Mouse (Mus musculus) bone marrow macrophage, adult 2 months (primary cell): ENCODE results near the gene Spata31d1a. TPM values are rescaled to one million over a fixed set of nuclear protein-coding genes. Genes with fewer than 3 reads are reported as not detected.
"Not testable (repeated sequence)": the region's sequence is repeated elsewhere in the genome, so short reads cannot be mapped to it uniquely, and the experiment has no call there.

Experiments
- H3K27ac ChIP-seq: 2 replicates; pipeline ENCODE4 v1.5.1; 2012; ENCODE audit warnings: low read depth, low read length; ENCODE audit not compliant: insufficient read depth
- H3K4me1 ChIP-seq: 2 replicates; pipeline ENCODE4 v1.6.1; 2012; ENCODE audit warnings: low read length; ENCODE audit not compliant: control insufficient read depth, insufficient read depth
- H3K4me3 ChIP-seq: 2 replicates; pipeline ENCODE4 v1.5.1; 2012; ENCODE audit warnings: mild to moderate bottlenecking, low read length, moderate library complexity; ENCODE audit not compliant: insufficient read depth
- CTCF ChIP-seq: IDR thresholded peaks from 2 replicates; pipeline ENCODE4 v1.5.1; 2012; ENCODE audit warnings: low read depth, mild to moderate bottlenecking, low read length, moderate library complexity
- POLR2A ChIP-seq: IDR thresholded peaks from 2 replicates; pipeline ENCODE4 v1.6.1; 2012; ENCODE audit warnings: mild to moderate bottlenecking, low read depth, low read length, borderline replicate concordance
- polyA plus RNA-seq: library from polyadenylated mRNA; stranded (reverse); fragments of >200 nt; gene quantifications from 2 replicates; pipeline ENCODE4 v1.2.4, GENCODE M21; 2012; ENCODE audit not compliant: missing spikeins, insufficient read depth, insufficient read length

Spata31d1a gene
- polyA plus RNA-seq = not detected in 2 replicates

DNA sequence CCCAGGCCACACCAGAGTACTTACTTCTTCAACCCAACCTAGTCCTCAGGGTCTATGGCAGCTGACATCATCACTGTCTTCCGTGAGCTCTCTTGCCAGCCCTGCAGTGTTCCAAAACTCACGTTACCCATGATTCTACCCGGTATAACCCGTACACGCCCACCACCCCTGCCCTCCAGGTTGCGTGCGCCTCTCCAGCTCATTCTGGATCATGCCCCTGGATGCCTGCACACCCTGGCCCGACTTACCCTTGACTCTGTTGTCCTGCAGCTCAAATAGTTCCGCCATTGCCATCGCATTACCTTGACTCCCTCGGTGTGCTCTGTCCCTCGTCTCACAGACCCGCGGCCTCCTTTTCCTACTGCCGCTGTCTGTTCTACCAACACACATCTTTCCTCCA is at the start of gene Spata31d1a:
Gene Spata31d1a, minus strand, starts transcription at position 101 of the 400 bp plus-strand sequence.
- H3K4me3 ChIP-seq = no peak within 1 kb of the TSS
- 0 out of 2 replicates have a peak, but pooled peaks cover under 1% of the 10 kb centered on the region for H3K4me1 ChIP-seq
- no peak for TF ChIP-seq CTCF
- TF ChIP-seq POLR2A = no peak
- no peak within 1 kb of the TSS for H3K27ac ChIP-seq

DNA sequence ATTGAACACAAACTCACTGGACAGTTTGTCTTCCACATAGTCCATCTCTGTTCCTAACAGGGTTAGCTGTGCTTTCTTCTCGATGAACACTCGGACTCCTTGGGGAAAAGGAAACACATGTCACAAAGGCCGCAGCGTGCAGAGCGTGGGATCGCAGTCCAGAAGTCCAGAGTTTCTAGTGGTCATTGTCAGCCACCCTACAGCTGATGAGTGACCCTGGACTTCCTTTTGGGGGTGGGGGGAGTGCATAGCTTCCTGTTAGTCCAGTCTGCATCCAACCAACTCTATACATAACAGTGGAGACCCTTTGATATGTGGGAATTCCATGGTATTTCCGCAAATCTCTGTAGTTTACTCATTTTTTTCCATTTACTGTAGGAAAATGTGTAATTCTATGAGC is 46.8 kb upstream of the Spata31d1a start:
- peaks cover 18% of the 10 kb centered on the region for H3K4me1 ChIP-seq
- TF ChIP-seq CTCF (no peak), POLR2A (no peak)
- no peak overlapping the region for H3K27ac ChIP-seq
- H3K4me3 ChIP-seq = no peak overlapping the region

DNA sequence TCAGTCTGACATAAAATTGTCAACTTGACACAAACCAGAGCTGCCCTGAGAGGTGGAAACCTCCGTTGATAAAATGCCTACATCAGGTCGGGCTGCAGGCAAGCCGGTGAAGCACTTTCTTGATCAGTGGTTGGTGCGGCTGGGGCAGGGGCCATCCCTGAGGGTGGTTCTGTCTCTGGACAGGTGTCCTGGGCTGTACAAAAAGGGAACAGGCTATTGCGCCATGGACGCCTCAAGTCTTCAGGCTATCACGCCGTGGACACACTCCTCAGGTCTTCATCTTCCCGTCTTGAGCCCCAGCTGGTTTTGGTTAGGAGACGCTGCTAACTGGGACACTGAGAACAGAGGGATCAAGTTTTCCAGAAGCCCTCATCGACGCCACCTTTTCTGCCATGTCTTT is 40.2 kb upstream of the Spata31d1a start:
- H3K27ac ChIP-seq = no peak overlapping the region
- no peak for TF ChIP-seq CTCF
- no peak for TF ChIP-seq POLR2A
- no peaks in the 10 kb centered on the region for H3K4me1 ChIP-seq
- H3K4me3 ChIP-seq = no peak overlapping the region

DNA sequence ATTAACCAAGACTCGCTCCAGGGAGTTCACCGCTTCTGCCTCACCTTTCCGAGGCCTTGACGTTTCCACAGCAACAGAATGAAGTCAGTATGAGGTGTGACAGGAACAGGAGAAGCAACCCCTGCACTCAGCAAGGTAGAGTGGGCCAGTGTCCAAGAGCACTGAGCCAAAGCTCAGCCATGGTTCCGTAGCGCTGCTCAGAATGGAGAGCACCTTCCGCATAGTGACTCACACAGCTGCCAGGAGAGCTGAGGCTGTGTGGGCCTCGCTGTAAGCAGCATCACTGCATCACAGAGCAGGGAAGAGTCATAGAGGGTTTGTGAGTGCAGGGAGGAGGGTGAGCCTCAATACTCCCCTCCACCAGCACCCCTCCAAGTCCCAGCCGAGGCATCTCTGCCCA is 36.6 kb upstream of the Spata31d1a start, which contains the start of gene 1700014D04Rik:
Gene 1700014D04Rik, minus strand, starts transcription at position 42 of the 400 bp plus-strand sequence.
- no peak for TF ChIP-seq POLR2A
- no peak for TF ChIP-seq CTCF
- Histone ChIP-seq H3K27ac (no peak within 1 kb of the TSS), H3K4me3 (no peak within 1 kb of the TSS), H3K4me1 (no peaks in the 10 kb centered on the region)

DNA sequence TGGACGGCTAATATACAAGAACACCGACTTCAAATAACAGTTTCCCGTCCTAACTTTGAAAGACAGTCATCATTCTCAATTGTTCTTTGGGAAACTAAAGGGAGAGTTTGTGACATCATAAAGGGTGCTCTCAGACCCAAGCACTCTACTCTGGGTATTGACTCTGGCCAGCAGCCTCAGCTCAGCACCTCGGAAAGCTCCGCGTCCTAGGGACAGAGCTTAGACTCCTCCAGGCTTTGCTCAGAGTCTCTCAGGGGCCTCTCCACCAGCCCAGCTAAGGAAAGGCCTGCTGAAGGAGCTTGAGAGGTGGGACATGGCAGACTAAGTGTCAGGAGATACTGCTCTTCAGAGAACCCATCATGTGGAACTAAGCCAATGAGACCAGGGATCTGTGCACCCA is 36.0 kb upstream of the Spata31d1a start:
- no peak for TF ChIP-seq POLR2A
- no peak for TF ChIP-seq CTCF
- no peak overlapping the region for H3K4me3 ChIP-seq
- H3K27ac ChIP-seq = no peak overlapping the region
- H3K4me1 ChIP-seq = peaks cover 2% of the 10 kb centered on the region

DNA sequence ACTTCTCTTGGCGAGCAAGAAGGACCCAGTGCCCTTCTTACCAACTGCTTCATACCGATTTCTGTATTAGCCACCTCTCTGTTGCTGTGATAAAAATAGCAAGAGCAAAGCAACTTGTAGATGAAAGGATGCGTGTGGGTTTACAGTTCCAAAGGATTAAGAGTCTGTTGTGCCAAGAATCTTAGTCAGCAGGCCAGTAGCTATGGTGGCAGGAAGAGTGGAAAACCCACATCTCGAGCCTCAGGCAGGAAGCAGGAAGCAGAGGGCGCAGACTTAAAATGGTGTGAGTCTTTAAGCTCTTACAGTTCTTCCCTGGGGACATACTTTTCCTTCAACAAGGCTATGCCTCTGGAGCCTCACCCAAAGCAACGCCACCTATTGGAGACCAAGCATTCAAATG is 35.3 kb upstream of the Spata31d1a start:
- no peak overlapping the region for H3K27ac ChIP-seq
- TF ChIP-seq POLR2A (no peak), CTCF (no peak)
- peaks cover 2% of the 10 kb centered on the region for H3K4me1 ChIP-seq
- no peak overlapping the region for H3K4me3 ChIP-seq

DNA sequence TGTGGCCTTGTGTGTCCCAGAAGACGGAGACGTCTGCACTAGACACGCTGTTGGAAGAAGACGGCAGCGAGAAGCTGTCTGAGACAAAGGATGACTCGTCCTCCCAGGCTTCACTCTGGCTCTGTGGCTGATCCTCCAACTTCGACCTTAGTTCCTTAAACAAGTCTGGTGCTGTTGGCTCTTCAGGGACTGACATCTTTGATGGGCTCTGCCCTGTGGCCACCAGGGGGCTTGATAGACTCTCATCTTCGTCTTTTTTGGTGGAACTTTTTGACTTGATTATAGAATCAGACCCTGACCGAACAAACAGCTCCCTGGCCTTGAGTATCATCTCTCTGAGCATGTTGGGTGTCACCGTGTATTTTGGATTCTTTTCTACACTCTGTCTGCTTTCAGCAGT is 31.6 kb upstream of the Spata31d1a start:
- TF ChIP-seq CTCF (no peak), POLR2A (no peak)
- H3K4me1 ChIP-seq = peaks cover 2% of the 10 kb centered on the region
- H3K4me3 ChIP-seq = no peak overlapping the region
- H3K27ac ChIP-seq = no peak overlapping the region

DNA sequence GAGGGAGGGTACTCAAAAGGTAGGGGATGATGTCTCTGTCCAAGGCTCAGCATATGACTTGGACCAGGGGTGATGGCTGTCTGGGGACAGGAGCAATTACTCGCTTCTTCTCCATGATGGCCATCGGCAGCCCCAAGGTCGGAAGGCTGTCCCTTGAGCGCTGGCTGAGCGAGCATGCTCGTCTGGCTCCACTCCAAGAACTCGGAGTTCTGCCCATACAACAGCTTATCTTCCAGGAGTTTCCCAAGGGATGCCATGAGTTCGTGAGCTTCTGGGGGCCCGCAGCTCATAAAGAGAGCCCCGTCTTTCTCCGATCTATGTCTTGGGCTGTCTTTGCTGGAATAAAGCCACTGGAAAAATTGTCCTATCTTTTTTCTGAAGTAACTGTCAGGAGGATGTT is 31.0 kb upstream of the Spata31d1a start:
- Histone ChIP-seq H3K27ac (no peak overlapping the region), H3K4me3 (no peak overlapping the region), H3K4me1 (peaks cover 2% of the 10 kb centered on the region)
- no peak for TF ChIP-seq CTCF
- no peak for TF ChIP-seq POLR2A

DNA sequence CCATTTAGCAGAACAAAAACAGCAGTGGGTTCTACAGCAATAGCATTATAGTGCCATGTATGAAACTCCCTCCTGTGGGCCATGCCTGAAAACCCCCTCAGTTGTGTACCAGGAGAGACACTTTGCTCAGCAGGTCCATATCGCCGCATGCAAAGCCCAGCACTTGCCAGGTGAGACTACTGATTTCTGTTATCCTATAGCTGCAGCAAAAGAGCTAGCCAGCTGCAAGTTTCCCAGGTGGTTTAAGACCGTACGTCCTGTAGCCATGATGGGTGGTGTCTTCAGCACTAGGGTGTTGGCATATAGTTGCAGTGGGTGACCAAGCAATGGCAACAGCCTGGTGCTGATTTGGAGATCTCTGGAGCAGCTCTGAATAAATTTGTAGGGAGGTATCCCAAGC is 29.3 kb upstream of the Spata31d1a start:
- peaks cover 6% of the 10 kb centered on the region for H3K4me1 ChIP-seq
- H3K27ac ChIP-seq = no peak overlapping the region
- TF ChIP-seq CTCF (no peak), POLR2A (no peak)
- no peak overlapping the region for H3K4me3 ChIP-seq

DNA sequence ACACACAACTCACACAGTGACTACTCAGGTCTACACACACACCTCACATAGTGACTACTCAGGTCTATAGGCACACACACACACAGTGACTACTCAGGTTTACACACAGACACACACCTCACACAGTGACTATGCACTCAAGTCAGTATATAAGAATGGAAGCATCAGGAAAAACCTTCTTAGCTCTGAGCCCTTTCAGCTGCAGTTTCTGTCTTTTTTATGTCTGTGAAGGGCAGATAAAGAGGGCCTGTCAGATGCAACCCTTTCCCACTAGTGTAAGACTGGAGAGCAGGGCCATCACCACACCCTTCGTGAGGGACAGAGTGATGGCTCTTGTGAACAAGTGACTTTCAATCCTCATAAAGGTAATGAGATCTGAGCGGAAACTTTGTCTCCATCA is 28.3 kb upstream of the Spata31d1a start:
- TF ChIP-seq POLR2A = no peak
- TF ChIP-seq CTCF = no peak
- no peak overlapping the region for H3K4me3 ChIP-seq

DNA sequence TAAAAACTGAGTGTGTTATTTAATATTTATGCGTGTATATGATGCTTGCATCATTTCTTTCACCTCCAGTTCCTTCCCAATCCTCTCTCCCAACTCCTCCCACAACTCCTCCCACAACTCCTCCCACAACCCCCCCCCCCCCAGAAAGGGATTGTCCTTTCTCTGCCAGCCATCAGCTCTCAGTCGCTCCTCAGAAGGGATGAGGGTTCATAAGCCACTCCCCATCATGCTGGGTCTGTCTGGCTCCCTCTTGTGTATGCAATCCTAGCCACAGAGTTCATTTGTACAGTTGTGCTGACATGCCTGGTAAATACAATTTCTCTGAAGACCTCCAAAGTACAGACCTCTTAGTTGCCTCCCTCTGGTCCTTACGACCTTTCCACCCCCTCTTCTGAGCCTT is 25.1 kb upstream of the Spata31d1a start:
- Histone ChIP-seq H3K4me1 (peaks cover 5% of the 10 kb centered on the region; the same call in 1 of the 2 replicates), H3K27ac (no peak overlapping the region), H3K4me3 (no peak overlapping the region)
- TF ChIP-seq POLR2A = no peak

More for the DNA sequence above, 28.3 kb upstream of the Spata31d1a start:
- no peak overlapping the region for H3K27ac ChIP-seq
- peaks cover 7% of the 10 kb centered on the region for H3K4me1 ChIP-seq

DNA sequence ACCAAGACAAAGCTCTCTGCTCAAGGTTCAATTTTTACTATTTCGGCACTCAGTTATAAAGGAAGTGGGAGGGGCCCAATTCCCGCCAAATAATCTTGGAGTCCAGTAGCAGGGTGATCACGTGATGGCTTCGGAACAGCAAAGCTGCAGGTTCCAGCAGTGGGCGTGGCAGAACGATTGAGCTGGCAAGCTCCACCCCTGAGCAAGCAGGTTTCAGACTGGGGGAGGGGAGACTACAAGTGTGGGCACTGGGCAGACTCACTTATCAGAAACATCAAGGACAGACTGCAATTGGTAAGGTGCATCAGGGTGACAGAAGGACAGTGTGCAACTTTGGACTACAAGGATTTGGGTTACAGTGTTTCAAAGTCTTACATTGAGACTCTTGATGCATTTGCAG is 24.2 kb upstream of the Spata31d1a start:
- H3K27ac ChIP-seq, H3K4me3 ChIP-seq, H3K4me1 ChIP-seq: not testable (repeated sequence)
